Mouse (Mus musculus) heart, postnatal 10 days (tissue): ENCODE measurements around the gene Pmis2. TPM values are rescaled to one million over a fixed set of nuclear protein-coding genes. Genes with fewer than 3 reads are reported as not detected.

Source experiments
- DNase-seq, 2 experiments: peaks; one replicate each; pipeline ENCODE4 v3.0.0; 2021
- intact Hi-C: fragments of 180-260 bp; cut with DNase I; formaldehyde crosslinking; loops from one replicate; pipeline ENCODE4 v1.15.1; 2025
- total RNA-seq, 2 experiments: library from RNA; stranded (reverse); gene quantifications; 2 replicates each; pipeline ENCODE4 v1.2.3; 2021

Gene Pmis2
- under 1 TPM in 1 of 2 experiments, not detected in 1; 0.67 TPM for total RNA-seq

DNA sequence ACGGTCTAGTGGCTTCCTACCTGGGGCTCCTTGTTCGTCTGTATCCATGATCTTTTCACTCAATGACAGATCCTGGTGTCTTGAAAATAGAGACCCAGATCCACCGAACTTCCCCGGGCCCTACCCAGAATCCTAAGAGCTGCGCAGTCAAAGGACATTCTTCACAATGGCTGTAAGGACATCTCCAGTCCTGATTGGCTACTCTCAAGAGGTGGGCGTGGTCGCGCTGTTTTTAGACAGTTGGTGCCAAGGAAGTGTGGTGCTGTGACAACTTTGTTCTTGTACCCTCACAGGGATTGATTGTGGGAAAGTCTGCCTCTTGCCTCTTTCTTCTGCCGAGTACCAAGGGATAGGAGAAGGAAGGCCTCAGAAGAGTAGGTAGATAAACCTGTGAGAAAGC, at the start of gene Pmis2:
Gene Pmis2, minus strand, starts transcription at position 126 of the 400 bp plus-strand sequence.
- DNase-seq = no peak
- intact Hi-C loops = no loop called here

DNA sequence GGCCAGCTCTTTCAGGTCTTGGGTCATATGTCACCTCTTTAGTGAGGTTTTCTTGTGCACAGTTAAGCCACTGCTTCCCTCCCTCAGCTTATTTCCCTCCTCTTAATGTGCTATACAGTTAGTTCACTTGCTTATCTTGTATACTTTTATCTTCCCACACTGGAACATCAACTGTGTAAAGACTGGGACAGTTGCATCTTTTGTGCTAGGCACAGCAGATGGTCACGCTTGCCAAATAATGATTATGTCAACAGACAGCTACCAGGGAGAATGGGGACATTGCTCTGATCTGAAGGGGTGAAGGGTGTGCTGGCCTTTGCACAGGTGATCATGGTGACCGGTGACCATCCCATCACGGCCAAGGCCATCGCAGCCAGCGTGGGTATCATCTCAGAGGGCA, 48.3 kb upstream of the Pmis2 start:
- intact Hi-C loops = no loop called here
- DNase-seq = no peak

DNA sequence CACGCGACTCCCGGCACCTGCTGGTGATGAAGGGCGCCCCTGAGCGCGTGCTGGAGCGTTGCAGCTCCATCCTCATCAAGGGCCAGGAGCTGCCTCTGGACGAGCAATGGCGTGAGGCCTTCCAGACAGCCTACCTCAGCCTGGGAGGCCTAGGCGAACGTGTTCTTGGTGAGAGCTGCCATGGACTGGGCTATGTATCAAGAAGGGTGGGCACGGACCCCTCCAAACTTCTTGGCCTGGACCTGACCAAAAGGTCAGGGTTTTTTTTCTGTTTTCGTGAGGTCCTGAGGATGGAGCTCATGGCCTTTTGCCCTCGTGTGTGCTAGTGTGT, 46.3 kb upstream of the Pmis2 start:
- intact Hi-C loops = no loop called here
- no peak for DNase-seq

DNA sequence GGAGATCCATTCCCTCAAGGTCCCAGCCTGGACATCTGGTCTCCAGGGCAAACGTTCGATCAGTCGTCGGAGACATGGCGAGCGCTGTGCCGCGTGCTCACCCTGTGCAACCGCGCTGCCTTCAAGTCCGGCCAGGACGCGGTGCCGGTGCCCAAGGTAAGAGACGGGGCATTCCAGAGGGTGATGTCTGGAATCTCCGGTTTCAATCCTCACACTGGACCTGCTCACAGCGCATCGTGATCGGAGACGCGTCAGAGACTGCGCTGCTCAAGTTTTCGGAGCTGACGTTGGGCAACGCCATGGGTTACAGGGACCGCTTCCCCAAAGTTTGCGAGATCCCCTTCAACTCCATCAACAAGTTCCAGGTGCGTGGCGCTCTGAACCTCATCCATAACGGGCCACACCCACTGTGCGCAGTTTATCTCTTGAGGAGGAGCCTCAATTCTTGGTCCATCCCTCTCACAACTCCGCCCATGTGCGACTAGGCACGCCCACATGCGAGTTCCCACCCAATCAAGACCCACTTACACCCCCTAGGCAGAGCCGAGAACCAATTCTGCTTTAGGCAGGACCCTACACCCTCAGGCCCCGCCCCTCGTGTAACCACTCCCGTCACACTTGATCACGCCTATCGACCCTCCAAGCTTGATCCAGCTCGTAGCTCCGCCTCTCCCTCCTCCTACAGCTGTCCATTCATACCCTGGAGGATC, 45.8 kb upstream of the Pmis2 start:
- intact Hi-C loops = no loop called here
- peak; percentile 40 to 51 for DNase-seq

DNA sequence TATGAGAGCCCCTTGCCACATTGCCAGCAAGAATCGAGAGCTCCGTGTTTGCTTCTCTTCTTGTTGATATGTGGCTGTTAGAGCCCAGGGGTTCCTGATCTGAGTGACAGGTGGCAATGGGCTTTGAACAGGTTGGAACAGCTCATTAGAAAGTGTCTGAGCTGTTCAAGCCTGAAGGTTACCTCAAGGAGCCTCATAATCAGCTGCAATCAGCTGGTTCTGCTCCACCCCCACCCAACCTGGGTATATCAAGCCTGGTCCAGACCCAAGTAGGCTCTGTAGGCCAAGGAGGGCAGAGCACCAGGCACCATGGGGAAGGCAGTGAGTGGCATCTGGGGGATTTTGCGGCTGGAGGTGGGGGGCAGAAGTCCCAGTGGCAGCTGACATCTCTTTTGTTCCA, 40.5 kb upstream of the Pmis2 start, which contains the start of gene Atp4a:
Gene Atp4a, plus strand, starts transcription at position 268 of the 400 bp plus-strand sequence.
- no peak for DNase-seq
- intact Hi-C loops = no loop called here

DNA sequence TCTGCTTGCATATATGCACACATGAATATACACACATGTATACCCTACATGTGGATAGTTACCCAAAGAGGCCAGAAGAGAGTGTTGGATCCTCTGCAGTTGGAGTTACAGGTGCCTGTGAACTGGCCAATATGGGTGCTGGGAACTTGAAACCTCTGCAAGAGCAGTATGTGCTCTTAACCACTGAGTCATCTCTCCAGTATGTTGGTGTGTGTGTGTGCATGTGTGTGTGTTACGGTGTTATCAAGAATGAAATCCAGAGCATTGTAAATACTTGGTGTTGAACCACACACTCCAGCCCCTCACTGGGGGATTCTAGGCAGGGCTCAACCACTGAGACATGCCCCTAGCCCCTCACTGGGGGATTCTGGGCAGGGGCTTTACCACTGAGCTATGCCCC, 36.0 kb upstream of the Pmis2 start:
- intact Hi-C loops = no loop called here
- no peak for DNase-seq

DNA sequence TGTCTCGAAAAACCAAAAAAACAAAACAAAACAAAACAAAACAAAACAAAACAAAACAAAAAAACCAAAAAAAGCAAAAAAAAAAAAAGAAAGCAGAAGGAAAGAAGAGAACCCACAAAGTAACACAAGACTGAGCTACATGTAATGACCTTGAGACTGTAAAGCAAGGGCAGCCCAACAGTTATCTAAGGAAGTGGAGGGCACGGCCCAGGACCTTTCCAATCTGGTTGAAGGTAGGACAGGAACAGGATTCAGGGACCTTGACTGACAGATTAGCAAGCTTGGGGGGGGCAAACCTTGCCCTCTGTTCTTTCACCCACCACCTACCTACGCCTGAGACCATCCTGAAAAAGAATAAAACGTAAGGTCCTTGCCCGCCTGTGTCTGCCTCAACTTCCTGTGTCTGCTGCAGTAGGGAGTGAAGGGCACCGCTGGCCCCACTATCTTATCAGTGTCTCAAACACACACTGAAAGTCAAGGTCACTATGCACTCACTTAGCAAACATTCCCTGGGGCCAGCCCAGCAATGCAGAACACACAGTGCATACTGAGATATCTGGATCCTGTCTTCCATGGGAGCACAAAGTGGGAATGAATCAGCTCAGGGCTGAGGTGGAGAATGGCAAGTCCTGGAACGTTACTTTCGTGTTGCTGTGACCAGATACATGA, 34.9 kb upstream of the Pmis2 start:
- peak; percentile 34 to 50 for DNase-seq
- intact Hi-C loops = no loop called here

DNA sequence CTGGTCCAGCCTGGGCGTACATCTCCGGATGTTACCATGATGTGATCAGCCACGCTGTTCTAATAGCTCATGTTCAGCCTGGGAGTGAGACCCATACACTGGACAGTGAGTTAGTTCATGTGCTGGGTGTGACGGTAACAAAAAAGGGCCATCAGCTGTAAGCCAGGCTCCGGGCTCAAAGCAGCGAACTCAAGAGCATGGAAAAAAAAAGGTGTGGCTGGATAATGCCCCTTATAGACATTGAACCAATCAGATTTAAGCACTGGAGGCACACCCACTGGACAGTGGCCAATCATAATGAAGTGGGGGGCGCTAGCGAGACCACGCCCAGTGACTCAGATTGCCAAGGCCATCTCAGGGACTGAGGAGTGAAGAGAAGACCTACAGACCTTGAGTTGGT, 27.2 kb upstream of the Pmis2 start, which contains the start of gene 2200002J24Rik:
Gene 2200002J24Rik, plus strand, starts transcription at position 338 of the 400 bp plus-strand sequence.
- DNase-seq = no peak
- intact Hi-C loops = no loop called here

DNA sequence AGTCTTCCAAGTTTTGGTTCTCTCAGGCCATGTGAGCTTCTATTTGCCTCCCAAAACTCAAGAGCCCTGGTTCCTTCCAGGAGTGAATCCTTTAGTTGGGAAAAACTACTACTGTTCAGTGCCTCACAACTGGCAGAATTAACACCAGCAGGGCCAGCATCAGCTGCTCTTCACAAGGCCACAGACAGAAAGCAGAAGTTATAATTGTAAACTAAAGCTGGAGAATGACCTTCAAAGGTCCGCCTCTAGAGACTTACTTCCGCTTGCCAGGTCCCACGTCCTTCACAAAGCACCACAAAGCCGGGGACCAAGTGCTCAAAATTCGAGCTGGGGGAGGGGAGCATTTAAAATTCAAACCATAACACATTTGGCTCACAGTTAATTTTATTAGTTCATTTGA, 26.7 kb upstream of the Pmis2 start:
- intact Hi-C loops = no loop called here
- no peak for DNase-seq

DNA sequence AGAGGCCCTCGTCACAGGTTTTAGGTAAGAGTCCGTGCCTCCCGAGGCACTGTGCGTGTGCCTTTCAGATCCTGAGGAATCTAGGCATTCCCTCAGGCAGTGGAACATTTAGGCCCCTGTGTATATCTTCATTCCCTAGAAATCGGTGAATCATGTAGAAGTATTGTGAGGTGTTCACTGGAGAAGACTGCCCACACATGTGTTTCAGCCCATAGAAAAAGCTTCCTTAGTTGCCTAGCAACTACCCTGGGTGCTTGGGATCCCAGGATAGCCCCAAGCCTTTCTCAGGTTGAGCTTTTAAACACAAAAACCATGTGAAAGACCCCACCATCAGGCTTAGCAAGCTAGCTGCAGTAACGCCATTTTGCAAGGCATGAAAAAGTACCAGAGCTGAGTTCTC, 16.9 kb upstream of the Pmis2 start:
- DNase-seq = no peak
- intact Hi-C loops = no loop called here

DNA sequence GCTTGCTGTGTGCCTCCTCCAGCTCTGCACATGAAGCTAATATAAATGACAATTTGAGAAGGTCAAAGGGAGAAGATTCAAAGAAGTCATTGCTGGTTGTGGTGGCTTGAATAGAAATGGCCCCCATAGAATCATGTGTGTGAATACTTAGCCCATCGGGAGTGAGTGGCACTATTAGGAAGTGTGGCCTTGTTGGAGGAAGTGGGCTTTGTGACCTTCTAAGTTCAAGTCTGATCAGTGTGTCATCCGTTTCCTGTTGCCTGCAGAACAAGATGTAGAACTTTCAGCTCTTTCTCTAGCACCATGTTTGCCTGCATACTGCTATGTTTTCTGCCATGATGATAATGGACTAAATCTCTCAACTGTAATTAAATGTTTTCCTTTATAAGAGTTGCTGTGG, 12.0 kb upstream of the Pmis2 start:
- DNase-seq = no peak
- intact Hi-C loops = no loop called here

DNA sequence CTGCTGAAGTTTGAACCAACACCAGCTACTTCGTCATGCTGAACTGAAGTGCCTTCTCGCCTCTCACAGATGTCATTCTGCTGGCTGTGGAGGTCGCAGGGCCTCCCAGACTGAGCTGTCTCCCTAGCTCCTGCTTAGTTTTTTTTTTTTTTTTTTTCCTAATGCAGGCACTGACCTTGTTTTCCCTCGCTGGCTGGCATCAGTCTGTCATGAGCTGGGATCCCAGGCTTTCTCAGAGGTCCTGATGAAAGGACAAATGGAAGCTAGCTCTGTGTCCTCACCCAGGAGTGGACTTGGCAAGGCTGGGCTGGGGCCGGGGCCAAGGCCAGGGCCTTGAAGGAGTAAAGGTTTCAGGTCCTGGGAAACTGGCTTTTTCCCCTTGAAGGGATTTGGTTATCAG, 10.5 kb upstream of the Pmis2 start:
- peak; percentile 46 to 57 for DNase-seq
- intact Hi-C loops = no loop called here

DNA sequence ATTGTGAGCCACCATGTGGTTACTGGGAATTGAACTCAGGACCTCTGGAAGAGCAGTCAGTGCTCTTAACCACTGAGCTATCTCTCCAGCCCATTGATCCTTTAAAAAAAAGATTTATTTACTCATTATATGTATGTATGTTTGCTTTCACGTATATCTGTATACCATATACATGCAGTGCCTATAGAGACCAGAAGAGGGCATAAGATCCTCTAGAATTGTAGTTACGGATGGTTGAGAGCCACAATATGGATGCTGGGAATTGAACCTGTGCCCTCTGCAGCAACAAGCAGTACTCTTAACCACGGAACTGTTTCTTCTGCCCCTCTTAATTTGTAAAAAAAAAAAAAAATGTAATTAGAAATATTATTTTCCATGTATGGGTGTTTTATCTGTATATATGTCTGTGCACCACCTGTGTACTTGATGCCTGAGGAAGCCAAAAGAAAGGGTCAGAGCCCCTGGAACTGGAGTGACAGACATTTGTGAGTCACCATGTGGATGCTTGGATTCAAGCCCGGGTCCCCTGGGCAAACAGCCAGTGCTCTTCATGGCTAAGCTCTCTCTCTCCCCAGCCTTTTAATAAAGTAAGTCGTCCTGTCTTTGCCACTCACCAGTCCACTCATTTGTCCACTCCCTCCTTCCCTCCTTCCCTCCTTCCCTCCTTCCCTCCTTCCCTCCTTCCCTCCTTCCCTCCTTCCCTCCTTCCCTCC, 7.0 kb upstream of the Pmis2 start:
- DNase-seq = peak; percentile 82 to 88
- intact Hi-C loops = no loop called here

DNA sequence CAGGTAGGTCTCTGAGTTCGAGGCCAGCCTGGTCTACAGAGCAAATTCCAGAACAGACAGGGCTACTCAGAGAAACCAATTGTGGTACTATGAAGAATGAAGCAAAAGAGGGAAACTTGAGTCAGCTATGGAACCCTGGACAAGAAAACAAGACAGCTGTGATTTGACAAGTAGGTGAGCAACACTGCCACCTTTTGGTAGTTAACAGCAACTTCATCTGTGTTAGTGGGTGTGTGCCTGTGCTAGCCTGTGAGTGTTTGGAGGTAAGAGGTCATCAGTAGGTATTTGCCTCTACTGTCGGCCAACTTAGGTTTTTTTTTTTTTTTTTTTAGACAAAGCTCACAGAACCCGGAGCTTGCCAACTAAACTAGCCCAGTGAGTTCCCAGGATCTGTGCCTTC, 2.2 kb downstream of the Pmis2 start:
- no peak for DNase-seq
- intact Hi-C loops = loop anchor here (5.0 kb wide), 2 partner anchors 58 to 288 kb away; partner anchors contain the start of genes Tmem147 and Usf2

DNA sequence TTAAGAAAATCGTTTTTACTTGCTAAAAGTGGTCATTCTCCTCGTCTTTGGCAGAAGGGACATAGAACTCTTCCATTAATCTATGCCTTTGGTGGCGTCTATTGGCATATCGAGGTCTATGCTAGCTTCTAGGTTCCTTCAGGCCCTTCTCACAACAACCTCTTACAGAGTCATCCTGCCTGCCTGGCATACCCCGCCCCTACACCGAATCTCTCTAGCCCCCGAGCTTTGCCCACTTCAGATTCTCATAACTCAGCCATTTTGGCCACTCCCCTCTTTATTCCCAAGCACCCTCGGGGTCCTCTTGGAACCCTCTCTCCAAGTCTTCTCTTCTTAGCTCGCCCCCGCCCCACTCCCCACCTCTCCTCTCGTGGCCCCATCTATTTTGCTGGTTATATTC, 6.1 kb downstream of the Pmis2 start:
- no peak for DNase-seq

DNA sequence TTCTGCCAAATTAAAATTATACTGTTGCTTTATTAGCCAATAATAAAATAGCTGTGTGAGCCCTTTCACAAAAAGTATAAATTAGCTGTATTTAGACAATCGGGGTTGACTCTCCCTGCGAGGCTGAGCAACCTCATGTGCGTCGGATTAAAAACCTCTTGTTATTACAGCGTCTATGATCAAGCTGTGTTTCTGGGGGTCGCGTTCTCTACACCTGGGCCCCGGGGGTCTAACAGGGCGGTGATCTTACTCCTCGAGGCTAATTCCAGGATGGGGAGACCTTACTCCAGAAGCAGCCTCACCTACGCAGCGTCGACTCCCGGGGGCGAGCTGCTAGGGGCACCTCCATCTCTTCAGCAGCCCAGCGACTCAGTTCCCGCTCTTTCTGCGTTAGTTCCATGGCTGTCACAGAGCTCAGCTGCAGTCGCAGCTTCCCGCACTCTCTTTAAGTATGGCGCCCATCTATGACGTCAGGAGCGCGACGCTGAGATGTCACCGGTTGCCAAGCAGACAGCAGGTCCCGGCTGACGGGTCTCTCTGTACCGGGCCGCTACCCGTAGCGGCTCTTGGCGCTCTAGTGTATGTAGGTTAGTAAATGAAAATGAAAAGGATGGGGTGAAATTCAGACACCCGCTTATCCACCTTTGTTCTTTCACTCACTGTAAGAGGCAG, 6.7 kb downstream of the Pmis2 start, which contains the start of gene Haus5:
Gene Haus5, minus strand, starts transcription at position 466 of the 672 bp plus-strand sequence.
- intact Hi-C loops = loop anchor here (5.0 kb wide), 2 partner anchors 63 to 293 kb away; partner anchors contain the start of genes Tmem147 and Usf2
- DNase-seq = peak; percentile 93 to 96

More for the DNA sequence above, 6.1 kb downstream of the Pmis2 start:
- intact Hi-C loops = loop anchor here (5.0 kb wide), 2 partner anchors 62 to 292 kb away; partner anchors contain the start of genes Tmem147 and Usf2

DNA sequence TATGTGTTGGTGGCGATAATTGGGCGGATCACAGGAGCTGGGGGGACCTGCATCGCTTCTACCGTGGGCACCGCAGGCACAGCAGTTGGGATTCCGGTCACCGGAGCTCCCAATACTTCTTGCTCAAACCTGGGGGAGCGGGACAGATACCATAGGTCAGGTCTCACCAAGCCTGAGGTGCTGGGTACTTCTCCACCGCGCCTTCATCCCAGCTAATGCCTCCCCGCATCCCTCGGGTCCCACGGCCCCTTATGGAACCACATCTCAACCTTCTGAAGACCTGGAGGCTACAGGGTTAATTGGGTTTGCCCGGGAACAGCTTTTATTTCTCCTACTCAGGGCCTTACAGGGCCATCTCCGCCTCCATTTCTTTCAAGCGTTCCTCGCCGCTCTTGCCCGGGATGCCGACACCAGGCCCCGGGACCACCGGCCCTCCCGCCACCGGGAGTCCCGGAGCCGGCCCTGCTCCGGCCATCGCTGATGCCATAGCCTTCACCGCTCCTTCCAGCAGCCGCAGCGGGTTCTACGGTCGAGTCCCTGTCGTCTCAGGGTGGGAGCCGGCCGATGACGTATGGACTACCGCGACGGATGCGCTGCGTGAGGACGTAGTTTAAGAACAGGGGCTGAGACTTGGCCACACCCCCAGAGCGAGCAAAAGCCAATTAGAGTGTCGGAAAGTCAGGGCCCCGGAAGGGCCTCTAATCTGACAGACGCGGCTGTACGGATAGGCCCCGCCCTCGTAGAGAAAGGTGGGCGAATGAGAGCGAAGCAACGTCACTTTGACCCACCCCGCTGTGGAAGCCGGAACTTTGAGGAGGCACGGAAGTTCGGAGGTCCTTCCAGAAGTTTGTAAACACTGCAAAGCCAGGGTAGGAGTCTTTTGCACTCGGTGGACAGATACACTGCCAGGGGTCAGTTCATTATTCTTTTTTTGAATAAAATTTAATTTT, 21.5 kb downstream of the Pmis2 start, which contains the start of gene Rbm42:
Gene Rbm42, minus strand, starts transcription at position 727 of the 950 bp plus-strand sequence.
- intact Hi-C loops = loop anchor here (1.0 kb wide), 1 partner anchor 79 kb away; the partner anchor contains the start of gene Tmem147
- DNase-seq = peak; percentile 99

DNA sequence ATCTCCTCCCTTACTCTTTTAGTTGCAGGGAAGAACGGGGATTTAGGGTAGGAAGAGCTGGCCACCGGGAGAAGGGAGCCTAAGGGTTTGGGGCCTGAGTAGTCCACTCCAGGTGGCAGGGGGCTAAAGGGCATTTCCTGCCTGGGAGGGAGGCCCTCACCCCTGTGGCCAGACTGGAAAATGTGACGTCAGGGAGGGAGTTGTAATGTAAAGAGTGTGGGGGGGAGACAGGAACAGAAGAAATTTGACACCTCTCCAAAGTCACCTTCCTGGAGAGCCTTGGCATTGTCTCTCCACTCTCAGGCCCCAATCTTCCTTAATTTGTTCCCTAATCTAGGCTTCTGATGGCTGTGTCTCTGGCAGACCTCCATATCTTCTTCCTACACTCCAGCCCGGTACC, 32.3 kb downstream of the Pmis2 start:
- DNase-seq = no peak
- intact Hi-C loops = no loop called here

DNA sequence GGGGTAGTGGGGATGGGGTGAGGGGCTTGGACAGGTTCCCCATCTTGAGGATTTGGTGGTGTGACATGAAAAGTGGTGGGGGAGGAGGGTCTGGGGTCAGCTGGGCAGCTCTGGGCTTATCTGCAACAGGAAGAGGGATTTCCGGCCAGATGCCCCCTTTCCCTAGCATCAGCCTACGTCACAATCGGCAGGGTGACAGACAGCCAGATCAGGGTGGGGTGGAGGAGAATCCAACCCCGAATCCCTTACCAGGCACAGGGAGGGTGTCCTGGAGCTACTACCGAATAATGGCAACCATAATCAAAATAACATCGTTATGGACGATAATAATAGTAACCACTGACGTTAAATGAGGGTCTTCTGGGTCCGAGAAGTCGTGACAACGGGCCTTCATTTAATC, 35.0 kb downstream of the Pmis2 start:
- intact Hi-C loops = no loop called here
- no peak for DNase-seq
